Mouse (Mus musculus): ENCODE measurements around the gene Acot8. TPM values are rescaled to one million over a fixed set of nuclear protein-coding genes. Genes with fewer than 3 reads are reported as not detected.

Acot8 gene
- polyA plus RNA-seq, 1 experiment from 2014 or later = 24.1 TPM

DNA sequence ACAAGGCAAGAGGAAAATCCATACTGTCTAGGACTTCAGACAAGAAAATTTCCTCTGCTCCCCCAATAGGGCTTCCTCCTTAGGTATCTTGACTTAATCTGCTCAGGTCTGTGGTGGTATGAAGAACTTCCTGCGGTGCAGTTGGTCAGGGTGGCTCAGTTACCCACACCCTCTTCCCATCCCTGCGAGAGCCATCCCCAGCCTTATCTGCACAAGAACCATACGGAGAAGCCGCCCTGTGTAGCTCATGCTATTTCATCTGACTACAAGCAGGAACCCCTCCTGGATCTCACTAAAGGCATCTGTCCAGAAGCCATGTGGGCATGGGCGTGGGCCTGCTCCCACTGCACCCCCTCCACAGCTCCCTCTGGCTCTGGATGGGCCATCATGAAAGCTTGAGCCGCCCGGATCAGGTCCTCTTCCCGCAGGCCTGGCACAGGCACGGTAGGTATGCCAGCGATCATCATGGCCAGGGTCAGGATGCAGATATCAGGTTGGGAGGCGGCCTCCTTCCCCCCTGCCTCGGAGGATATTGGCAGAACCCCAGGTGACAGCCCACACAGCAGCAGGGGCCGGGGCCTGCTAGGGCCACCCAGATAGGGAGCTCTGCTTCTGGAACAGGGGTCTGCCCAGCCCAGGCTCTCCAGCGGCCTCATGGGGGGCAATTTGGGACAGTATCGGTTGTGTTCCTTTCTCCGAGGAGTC is 22.6 kb upstream of the Acot8 start:
- Histone ChIP-seq H3K36me3 (peaks cover 46% of the 10 kb centered on the region), H3K4me3 (replicated peaks) (no peak overlapping the region), H3K9ac (replicated peaks) (no peak overlapping the region), H3K4me2 (no peak overlapping the region), H3K9me3 (replicated peaks) (no peaks in the 10 kb centered on the region), H3K4me1 (peaks cover 31% of the 10 kb centered on the region), H3K27me3 (replicated peaks) (no peaks in the 10 kb centered on the region), H3K27ac (replicated peaks) (no peak overlapping the region)
- 89% methylated on average over 16 of the region's 16 CpGs for WGBS
- ATAC-seq (ENCODE audit: low FRiP score) = no peak

DNA sequence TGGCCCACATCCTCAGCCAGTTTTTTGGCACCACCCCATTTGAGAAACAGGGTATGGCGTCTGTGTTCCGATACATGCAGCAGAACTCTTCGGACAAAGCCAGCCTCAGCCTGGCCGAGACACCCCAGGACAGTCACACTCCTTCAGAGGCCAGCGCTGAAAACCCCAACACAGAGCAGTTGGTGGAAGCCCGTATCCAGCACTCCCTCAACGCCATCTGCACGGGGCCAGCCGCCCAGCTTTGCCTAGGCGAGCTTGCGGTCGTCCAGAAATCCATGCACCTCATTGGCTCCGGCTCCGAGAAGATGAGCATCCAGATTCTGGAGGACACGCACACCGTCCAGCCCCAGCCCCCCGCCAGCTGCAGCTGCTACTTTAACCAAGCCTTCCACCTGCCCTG is 20.8 kb upstream of the Acot8 start:
- 96% methylated on average over 17 of the region's 17 CpGs for WGBS
- no peaks in the 10 kb centered on the region for H3K9me3 ChIP-seq (replicated peaks)
- peaks cover 37% of the 10 kb centered on the region for H3K4me1 ChIP-seq
- ATAC-seq (ENCODE audit: low FRiP score) = no peak
- no peak overlapping the region for H3K4me3 ChIP-seq (replicated peaks)
- no peak overlapping the region for H3K4me2 ChIP-seq
- no peaks in the 10 kb centered on the region for H3K27me3 ChIP-seq (replicated peaks)
- H3K27ac ChIP-seq (replicated peaks) = no peak overlapping the region
- no peak overlapping the region for H3K9ac ChIP-seq (replicated peaks)
- peaks cover 63% of the 10 kb centered on the region for H3K36me3 ChIP-seq

DNA sequence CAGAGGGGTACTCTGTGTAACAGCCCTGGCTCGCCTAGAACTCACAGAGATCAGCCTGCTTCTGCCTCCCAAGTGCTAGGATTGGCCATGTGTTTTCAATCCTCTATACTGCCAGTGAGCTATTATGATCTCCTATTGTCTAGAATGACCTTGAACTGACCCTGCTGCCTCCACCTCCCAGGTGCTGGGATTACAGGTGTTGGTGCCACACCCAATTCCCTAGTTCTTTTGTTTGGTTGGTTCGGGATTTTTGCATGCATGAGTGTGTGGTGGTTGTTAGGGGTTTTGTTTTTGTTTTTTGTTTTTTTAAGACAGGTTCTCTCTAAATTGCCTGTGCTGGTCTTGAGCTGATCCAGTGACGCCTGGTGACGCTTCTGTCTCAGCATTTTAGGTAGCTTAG is 19.3 kb upstream of the Acot8 start:
- no peak overlapping the region; the same call in 1 of the 2 replicates for H3K4me3 ChIP-seq (replicated peaks)
- ATAC-seq (ENCODE audit: low FRiP score) = no peak
- H3K27me3 ChIP-seq (replicated peaks) = no peaks in the 10 kb centered on the region
- WGBS = 92% methylated on average over 4 of the region's 4 CpGs
- peaks cover 37% of the 10 kb centered on the region for H3K4me1 ChIP-seq
- no peak overlapping the region for H3K27ac ChIP-seq (replicated peaks)
- H3K9me3 ChIP-seq (replicated peaks) = no peaks in the 10 kb centered on the region
- no peak overlapping the region for H3K9ac ChIP-seq (replicated peaks)
- peaks cover 65% of the 10 kb centered on the region for H3K36me3 ChIP-seq
- H3K4me2 ChIP-seq = peak overlapping the region; percentile 61

DNA sequence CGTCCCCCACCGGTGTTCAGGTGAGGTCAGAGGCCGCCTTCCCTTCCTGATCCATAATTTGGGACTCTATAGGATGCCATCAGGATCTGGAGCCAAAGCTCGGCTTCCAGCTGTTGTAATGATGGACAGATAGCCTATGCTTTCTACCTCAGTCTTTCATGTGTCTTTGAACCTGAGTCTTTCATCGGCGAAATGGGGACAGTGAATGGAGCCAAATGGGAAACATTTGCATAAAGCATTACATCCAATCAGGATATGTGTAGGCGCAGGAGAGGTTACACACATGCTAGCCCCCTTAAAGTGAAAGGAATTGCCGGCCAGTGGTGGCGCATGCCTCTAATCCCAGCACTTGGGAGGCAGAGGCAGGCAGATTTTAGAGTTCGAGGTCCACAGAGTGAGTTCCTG is 18.5 kb upstream of the Acot8 start:
- Histone ChIP-seq H3K36me3 (peaks cover 57% of the 10 kb centered on the region), H3K4me1 (peaks cover 37% of the 10 kb centered on the region), H3K9me3 (replicated peaks) (no peaks in the 10 kb centered on the region), H3K9ac (replicated peaks) (peak overlapping the region; percentile 82), H3K27ac (replicated peaks) (peak overlapping the region; percentile 96), H3K4me2 (peak overlapping the region; percentile 61), H3K27me3 (replicated peaks) (no peaks in the 10 kb centered on the region), H3K4me3 (replicated peaks) (peak overlapping the region; percentile 77)
- peak; percentile 82 for ATAC-seq (ENCODE audit: low FRiP score)
- under 1% methylated on average over 10 of the region's 10 CpGs for WGBS

DNA sequence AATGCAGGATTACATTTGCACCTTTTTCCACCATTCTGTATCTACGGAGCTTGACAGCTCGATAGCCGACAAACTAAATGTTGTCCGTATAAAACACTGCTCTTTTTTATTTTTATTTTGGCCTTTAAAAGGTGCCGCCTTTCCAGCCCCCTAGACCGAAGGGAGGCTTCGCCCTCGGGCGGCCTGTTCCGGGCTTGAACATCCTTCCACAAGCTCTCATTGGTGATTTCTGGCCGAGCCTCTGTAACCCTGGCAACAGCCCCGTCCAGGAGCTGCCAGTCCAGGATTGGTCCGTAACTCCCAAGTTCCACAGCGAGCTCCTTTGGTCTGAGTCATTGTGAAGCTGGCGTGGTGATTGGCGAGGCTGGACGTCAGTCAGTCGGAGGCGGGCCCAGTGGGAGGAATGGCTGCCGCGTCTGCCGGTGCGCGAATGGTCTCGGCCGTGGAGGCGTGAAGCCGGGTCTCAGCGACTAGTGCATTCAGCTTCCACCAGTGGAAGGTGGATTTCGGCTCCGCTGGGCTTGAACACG is 18.0 kb upstream of the Acot8 start, which contains the start of gene Zswim1:
Gene Zswim1 (plus strand): TSS at position 51 of the 530 bp plus-strand sequence.
- Histone ChIP-seq H3K27ac (replicated peaks) (peak within 1 kb of the TSS; percentile 96), H3K4me3 (replicated peaks) (peak within 1 kb of the TSS; percentile 77), H3K9me3 (replicated peaks) (no peaks in the 10 kb centered on the region), H3K4me2 (peak within 1 kb of the TSS; percentile 61), H3K9ac (replicated peaks) (peak within 1 kb of the TSS; percentile 82), H3K36me3 (peaks cover 54% of the 10 kb centered on the region), H3K27me3 (replicated peaks) (no peaks in the 10 kb centered on the region), H3K4me1 (peaks cover 35% of the 10 kb centered on the region)
- under 1% methylated on average over 32 of the region's 32 CpGs for WGBS
- peak; percentile 99 for ATAC-seq (ENCODE audit: low FRiP score)

DNA sequence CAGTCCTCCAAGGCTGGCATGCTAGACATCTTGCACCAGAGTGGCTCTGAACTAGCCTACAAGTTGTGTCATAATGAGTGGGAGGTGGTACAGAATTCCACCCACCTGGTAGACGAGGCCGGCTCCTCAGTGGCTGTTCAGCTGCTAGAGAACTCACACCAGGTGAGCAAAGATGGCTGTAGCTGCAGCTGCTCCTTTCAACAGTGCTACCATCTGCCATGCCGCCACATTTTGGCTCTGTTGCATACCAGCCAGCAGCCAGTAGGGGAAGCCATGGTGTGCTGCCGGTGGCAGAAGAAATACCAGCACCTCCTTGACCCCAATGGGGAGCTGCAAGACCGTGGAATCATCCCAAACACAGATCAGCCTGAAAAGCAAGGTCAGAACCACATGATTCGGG is 16.4 kb upstream of the Acot8 start:
- 86% methylated on average over 6 of the region's 6 CpGs for WGBS
- Histone ChIP-seq H3K4me1 (peaks cover 26% of the 10 kb centered on the region), H3K9ac (replicated peaks) (no peak overlapping the region), H3K4me3 (replicated peaks) (no peak overlapping the region), H3K9me3 (replicated peaks) (no peaks in the 10 kb centered on the region), H3K27me3 (replicated peaks) (no peaks in the 10 kb centered on the region), H3K27ac (replicated peaks) (no peak overlapping the region), H3K36me3 (peaks cover 37% of the 10 kb centered on the region), H3K4me2 (no peak overlapping the region)
- ATAC-seq (ENCODE audit: low FRiP score) = no peak

DNA sequence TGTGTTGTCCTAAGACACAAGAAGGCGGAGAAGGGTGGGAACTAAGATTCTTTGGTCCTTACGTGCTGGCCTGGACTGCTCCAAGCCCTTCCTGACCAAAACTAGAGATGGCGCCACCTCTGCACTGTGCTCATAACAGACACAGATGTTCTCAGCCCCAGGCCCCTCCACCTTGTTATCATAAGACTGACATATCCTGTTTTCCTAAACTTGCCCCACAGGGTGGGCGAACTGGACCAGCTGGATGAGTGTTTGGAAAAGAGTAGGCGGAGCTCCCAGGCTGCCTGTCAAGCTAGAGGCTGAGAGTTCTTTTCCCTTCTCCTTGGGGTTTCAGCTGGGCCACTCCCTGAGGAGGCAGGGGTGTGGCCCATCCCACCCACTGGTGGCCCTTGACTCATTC is 13.0 kb upstream of the Acot8 start:
- 83% methylated on average over 5 of the region's 5 CpGs for WGBS
- no peak for ATAC-seq (ENCODE audit: low FRiP score)
- H3K4me2 ChIP-seq = no peak overlapping the region
- no peak overlapping the region for H3K27ac ChIP-seq (replicated peaks)
- H3K4me1 ChIP-seq = peaks cover 10% of the 10 kb centered on the region
- no peaks in the 10 kb centered on the region for H3K27me3 ChIP-seq (replicated peaks)
- no peak overlapping the region; the same call in 1 of the 2 replicates for H3K9ac ChIP-seq (replicated peaks)
- no peaks in the 10 kb centered on the region for H3K9me3 ChIP-seq (replicated peaks)
- H3K4me3 ChIP-seq (replicated peaks) = no peak overlapping the region
- peaks cover 34% of the 10 kb centered on the region for H3K36me3 ChIP-seq

DNA sequence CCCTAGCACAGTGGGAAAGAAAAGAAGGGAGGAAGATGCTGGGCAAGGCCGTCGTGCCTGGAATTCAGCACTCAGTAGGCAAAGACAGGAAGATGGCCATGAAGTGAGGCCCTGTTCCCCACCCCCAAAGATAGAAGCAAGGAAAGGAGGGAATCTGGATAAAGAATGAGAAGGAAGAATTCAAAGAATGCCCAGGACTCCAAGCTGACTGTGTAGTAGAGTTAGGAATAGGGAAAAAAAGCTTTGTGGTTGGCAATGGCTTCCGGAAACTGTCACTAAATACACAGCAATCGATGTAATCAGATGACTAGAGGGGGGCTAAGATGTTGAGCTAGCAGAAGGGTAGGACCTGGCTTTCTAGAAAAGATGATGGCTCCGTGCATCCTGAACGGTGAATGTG is 12.5 kb upstream of the Acot8 start:
- no peak for ATAC-seq (ENCODE audit: low FRiP score)

DNA sequence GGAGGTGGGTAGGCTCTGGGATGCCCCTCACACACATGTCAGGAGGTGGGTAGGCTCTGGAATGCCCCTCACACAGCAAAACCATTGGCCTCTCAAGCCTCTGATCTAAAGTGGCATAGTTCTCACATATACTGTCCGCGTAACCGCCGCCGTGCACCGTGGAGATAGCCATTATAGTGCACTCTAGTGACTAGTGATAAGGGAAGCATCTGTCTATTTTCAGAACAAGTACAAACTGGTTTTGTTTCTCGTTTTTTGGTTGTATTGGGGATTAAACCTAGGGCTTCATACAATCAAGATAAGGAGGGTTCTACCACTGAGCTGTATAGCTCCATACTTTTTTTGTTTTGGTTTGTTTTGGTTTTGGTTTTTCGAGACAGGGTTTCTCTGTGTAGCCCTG is 11.1 kb upstream of the Acot8 start:
- peaks cover 21% of the 10 kb centered on the region for H3K36me3 ChIP-seq
- no peak overlapping the region for H3K9ac ChIP-seq (replicated peaks)
- no peak overlapping the region for H3K4me2 ChIP-seq
- H3K4me1 ChIP-seq = no peaks in the 10 kb centered on the region
- H3K4me3 ChIP-seq (replicated peaks) = no peak overlapping the region
- 92% methylated on average over 8 of the region's 8 CpGs for WGBS
- H3K9me3 ChIP-seq (replicated peaks) = no peaks in the 10 kb centered on the region
- no peaks in the 10 kb centered on the region for H3K27me3 ChIP-seq (replicated peaks)
- H3K27ac ChIP-seq (replicated peaks) = no peak overlapping the region
- no peak for ATAC-seq (ENCODE audit: low FRiP score)

More for the DNA sequence above, 12.5 kb upstream of the Acot8 start:
- Histone ChIP-seq H3K9ac (replicated peaks) (no peak overlapping the region), H3K4me1 (peaks cover 5% of the 10 kb centered on the region), H3K4me3 (replicated peaks) (no peak overlapping the region), H3K4me2 (no peak overlapping the region), H3K36me3 (peaks cover 35% of the 10 kb centered on the region), H3K9me3 (replicated peaks) (no peaks in the 10 kb centered on the region), H3K27ac (replicated peaks) (no peak overlapping the region), H3K27me3 (replicated peaks) (no peaks in the 10 kb centered on the region)
- WGBS = 90% methylated on average over 6 of the region's 6 CpGs

DNA sequence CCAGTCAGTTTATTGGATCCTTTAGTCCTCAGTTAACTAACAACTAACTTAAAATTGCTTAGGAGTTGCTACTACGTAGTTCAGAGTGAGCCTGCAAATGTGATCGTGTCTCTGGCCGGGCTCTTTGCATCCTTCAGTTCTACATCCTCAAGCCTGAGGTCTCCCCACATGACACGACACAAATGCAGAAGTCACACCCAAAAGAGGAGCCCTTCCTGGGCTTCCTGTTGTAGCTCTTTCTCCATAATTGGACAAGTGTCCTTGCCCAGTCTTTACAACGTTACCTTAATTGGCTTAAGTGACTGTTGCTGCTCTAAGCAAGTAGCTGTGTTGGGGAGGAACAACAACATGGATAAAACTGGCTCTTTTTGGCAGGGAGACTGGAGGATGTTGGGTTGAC is 10.7 kb upstream of the Acot8 start:
- 89% methylated on average over 5 of the region's 5 CpGs for WGBS
- H3K4me1 ChIP-seq = no peaks in the 10 kb centered on the region
- H3K27ac ChIP-seq (replicated peaks) = no peak overlapping the region
- H3K4me3 ChIP-seq (replicated peaks) = no peak overlapping the region
- no peak overlapping the region for H3K9ac ChIP-seq (replicated peaks)
- H3K27me3 ChIP-seq (replicated peaks) = no peaks in the 10 kb centered on the region
- no peak overlapping the region for H3K4me2 ChIP-seq
- no peaks in the 10 kb centered on the region for H3K9me3 ChIP-seq (replicated peaks)
- peaks cover 16% of the 10 kb centered on the region for H3K36me3 ChIP-seq
- ATAC-seq (ENCODE audit: low FRiP score) = no peak

DNA sequence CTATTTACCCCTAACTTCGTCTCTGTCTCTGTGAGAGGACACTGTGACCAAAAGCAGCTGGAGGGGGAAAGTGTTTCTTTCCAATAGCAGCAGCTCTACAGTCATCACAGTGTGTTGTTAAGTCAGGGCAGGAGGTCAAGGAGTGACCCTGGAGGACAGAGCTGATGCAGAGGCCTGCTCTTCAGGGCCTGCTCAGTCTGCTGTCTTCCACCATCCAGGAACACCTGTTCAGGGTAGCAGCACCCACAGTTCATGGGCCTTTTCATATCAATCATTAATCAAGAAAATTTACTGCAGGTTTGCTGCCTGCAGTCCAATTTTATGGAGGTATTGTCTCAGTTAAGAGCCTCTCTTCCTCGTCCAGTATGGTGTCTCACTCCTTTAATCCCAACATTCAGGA is 8.9 kb upstream of the Acot8 start:
- 53% methylated on average over 2 of the region's 2 CpGs for WGBS
- H3K4me2 ChIP-seq = no peak overlapping the region
- no peaks in the 10 kb centered on the region for H3K4me1 ChIP-seq
- ATAC-seq (ENCODE audit: low FRiP score) = no peak
- no peak overlapping the region for H3K4me3 ChIP-seq (replicated peaks)
- H3K9me3 ChIP-seq (replicated peaks) = no peaks in the 10 kb centered on the region
- H3K27me3 ChIP-seq (replicated peaks) = no peaks in the 10 kb centered on the region
- no peak overlapping the region for H3K27ac ChIP-seq (replicated peaks)
- peaks cover 22% of the 10 kb centered on the region for H3K36me3 ChIP-seq
- no peak overlapping the region for H3K9ac ChIP-seq (replicated peaks)

DNA sequence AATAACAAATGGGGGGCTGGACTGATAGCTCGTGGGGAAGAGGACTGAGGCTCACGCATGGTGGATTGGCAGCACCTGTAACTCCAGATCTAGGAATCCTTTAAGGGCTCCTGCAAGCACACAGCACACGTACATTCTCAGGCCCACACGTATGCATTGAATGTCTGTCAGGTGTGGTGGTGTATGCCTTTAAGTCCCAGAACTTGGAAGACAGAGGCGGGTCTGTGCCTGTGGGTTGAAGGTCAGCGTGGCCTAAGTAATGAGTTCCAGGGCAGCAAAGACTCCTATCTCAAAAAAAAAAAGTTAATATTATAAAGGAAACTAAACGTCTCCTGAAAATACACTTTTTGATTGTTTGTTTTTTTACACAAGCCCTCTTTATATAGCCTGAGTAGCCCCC is 1.9 kb upstream of the Acot8 start:
- H3K27ac ChIP-seq (replicated peaks) = no peak overlapping the region
- WGBS = 88% methylated on average over 7 of the region's 7 CpGs
- H3K4me2 ChIP-seq = peak overlapping the region; percentile 82
- H3K4me1 ChIP-seq = peaks cover 47% of the 10 kb centered on the region
- peaks cover 9% of the 10 kb centered on the region for H3K36me3 ChIP-seq
- no peak overlapping the region for H3K4me3 ChIP-seq (replicated peaks)
- H3K27me3 ChIP-seq (replicated peaks) = no peaks in the 10 kb centered on the region
- ATAC-seq (ENCODE audit: low FRiP score) = no peak
- no peaks in the 10 kb centered on the region for H3K9me3 ChIP-seq (replicated peaks)
- no peak overlapping the region for H3K9ac ChIP-seq (replicated peaks)

All from neural tube, embryonic 15.5 days (tissue).